ENCODE assay signal across 8 mouse cellular contexts in the genomic region with DNA sequence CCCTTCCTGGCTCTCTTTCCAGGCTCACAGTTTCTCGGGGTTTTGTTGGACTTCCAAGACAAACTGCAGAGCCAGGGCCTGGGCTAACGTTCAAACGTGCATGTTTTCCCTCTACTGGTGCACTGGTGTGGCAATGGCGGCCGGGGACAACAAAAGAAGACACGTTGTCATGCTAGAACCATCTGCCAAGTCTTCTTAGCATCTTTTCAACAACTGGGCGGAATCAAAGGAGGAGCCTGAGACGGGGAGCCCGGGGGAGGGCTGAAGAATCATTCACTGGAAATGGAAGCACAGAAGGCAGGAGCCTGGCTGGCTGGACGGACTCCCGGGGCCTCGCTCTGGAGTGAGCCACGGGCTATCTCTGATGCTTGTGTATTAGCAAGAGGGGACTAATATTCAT. TPM values are rescaled to one million over a fixed set of nuclear protein-coding genes. Genes with fewer than 3 reads are reported as not detected.
DNase-seq lines count a peak whose midpoint lies in the region; ATAC-seq and TF ChIP-seq lines count a peak whose summit lies in the region.

No protein-coding gene starts in this region.

- no peak overlapping the region for H3K27ac ChIP-seq in embryonic facial prominence, embryonic 14.5 days (replicated peaks; ENCODE audit: low read depth, low read length)
- no peak overlapping the region; the same call in 1 of the 2 replicates for H3K27ac ChIP-seq in embryonic facial prominence, embryonic 10.5 days (replicated peaks)
- H3K27ac ChIP-seq in ES-E14 (ENCODE audit: insufficient read depth, low read depth, low read length, poor library complexity, severe bottlenecking) = no peak overlapping the region
- H3K27ac ChIP-seq in forebrain, postnatal 0 days (ENCODE audit: low read depth, low read length) = 0 out of 2 replicates have a peak overlapping the region, but pooled peaks have one; percentile 21

- no peak for ATAC-seq in embryonic facial prominence, embryonic 14.5 days (ENCODE audit: low read depth)
- ATAC-seq in forebrain, postnatal 0 days = peak; percentile 73

- H3K9ac ChIP-seq in embryonic facial prominence, embryonic 14.5 days (ENCODE audit: low read depth, low read length) = no peak overlapping the region
- peak overlapping the region; percentile 13; the same call in 1 of the 2 replicates for H3K9ac ChIP-seq in ES-E14 (ENCODE audit: insufficient read depth, low read depth, low read length, poor library complexity, severe bottlenecking)
- H3K9ac ChIP-seq in forebrain, postnatal 0 days = no peak overlapping the region

- H3K4me2 ChIP-seq in embryonic facial prominence, embryonic 14.5 days (ENCODE audit: low read depth, low read length) = no peak overlapping the region
- no peak overlapping the region for H3K4me2 ChIP-seq in forebrain, postnatal 0 days (ENCODE audit: low read depth)

- peaks cover 39% of the 10 kb centered on the region for H3K36me3 ChIP-seq in embryonic facial prominence, embryonic 14.5 days (ENCODE audit: control insufficient read depth, insufficient read depth, low read length)
- H3K36me3 ChIP-seq in embryonic facial prominence, embryonic 10.5 days (replicated peaks) = peaks cover 20% of the 10 kb centered on the region
- H3K36me3 ChIP-seq in ES-E14 (ENCODE audit: control insufficient read depth, insufficient read depth, low read length, poor library complexity, severe bottlenecking) = peaks cover 2% of the 10 kb centered on the region; the same call in 1 of the 2 replicates
- H3K36me3 ChIP-seq in forebrain, postnatal 0 days (ENCODE audit: insufficient read depth) = peaks cover 71% of the 10 kb centered on the region

- TF ChIP-seq CTCF in forebrain, postnatal 0 days (IDR thresholded peaks at IDR 0.05; ENCODE audit: low read depth) = no peak

- no peak overlapping the region for H3K4me3 ChIP-seq in embryonic facial prominence, embryonic 14.5 days (ENCODE audit: low read depth, low read length)
- H3K4me3 ChIP-seq in embryonic facial prominence, embryonic 10.5 days = no peak overlapping the region
- H3K4me3 ChIP-seq in ES-E14 (ENCODE audit: insufficient read depth in 1 of 2, low read depth in 1 of 2, low read length in 2 of 2, poor library complexity in 1 of 2, severe bottlenecking in 1 of 2) = no peak overlapping the region
- no peak overlapping the region for H3K4me3 ChIP-seq in forebrain, postnatal 0 days (ENCODE audit: low read depth, low read length)

- intact Hi-C loops in left cerebral cortex, postnatal 4 days (cut with DNase I) = no loop called here

- 57% methylated on average over 13 of the region's 13 CpGs for WGBS in embryonic facial prominence, embryonic 14.5 days
- WGBS in embryonic facial prominence, embryonic 10.5 days = 65% methylated on average over 13 of the region's 13 CpGs
- WGBS in forebrain, postnatal 0 days = 24% methylated on average over 13 of the region's 13 CpGs

- H3K9me3 ChIP-seq in embryonic facial prominence, embryonic 14.5 days (ENCODE audit: control insufficient read depth, low read length) = no peaks in the 10 kb centered on the region
- H3K9me3 ChIP-seq in embryonic facial prominence, embryonic 10.5 days = 0 out of 2 replicates have a peak, but pooled peaks cover 3% of the 10 kb centered on the region
- no peaks in the 10 kb centered on the region for H3K9me3 ChIP-seq in ES-E14 (ENCODE audit: control insufficient read depth, insufficient read depth, low read depth, low read length)
- no peaks in the 10 kb centered on the region for H3K9me3 ChIP-seq in forebrain, postnatal 0 days (ENCODE audit: low read length)

- no peaks in the 10 kb centered on the region for H3K4me1 ChIP-seq in embryonic facial prominence, embryonic 14.5 days (ENCODE audit: control insufficient read depth, insufficient read depth, low read length)
- peaks cover 4% of the 10 kb centered on the region; the same call in 1 of the 2 replicates for H3K4me1 ChIP-seq in embryonic facial prominence, embryonic 10.5 days
- H3K4me1 ChIP-seq in ES-E14 (ENCODE audit: control insufficient read depth in 2 of 2, insufficient read depth in 2 of 2, low read length in 2 of 2, poor library complexity in 1 of 2) = peaks cover 7 to 11% of the 10 kb centered on the region in 2 experiments; a peak in 2 of 4 replicates
- H3K4me1 ChIP-seq in forebrain, postnatal 0 days (ENCODE audit: insufficient read depth) = no peaks in the 10 kb centered on the region

- in situ Hi-C loops in ES-E14 (cut with MboI; ENCODE audit: low sequenced_read_pairs in 2 of 2, unreplicated experiment in 2 of 2) = no loop called here

- no peaks in the 10 kb centered on the region for H3K27me3 ChIP-seq in embryonic facial prominence, embryonic 14.5 days (replicated peaks; ENCODE audit: control insufficient read depth, insufficient read depth, low read length)
- H3K27me3 ChIP-seq in embryonic facial prominence, embryonic 10.5 days (replicated peaks; ENCODE audit: low read depth, poor library complexity, severe bottlenecking) = no peaks in the 10 kb centered on the region
- no peaks in the 10 kb centered on the region for H3K27me3 ChIP-seq in forebrain, postnatal 0 days (ENCODE audit: insufficient read depth, low read length)

- DNase-seq in embryonic facial prominence, embryonic 14.5 days (ENCODE audit: low spot score) = peak; percentile 36
- DNase-seq in embryonic facial prominence, embryonic 10.5 days (ENCODE audit: low spot score) = no peak
- DNase-seq in ES-E14 (ENCODE audit: low read depth, low spot score) = no peak
- DNase-seq in forebrain, postnatal 0 days = peak; percentile 40
- DNase-seq in left cerebral cortex, postnatal 4 days = peak; percentile 63
- DNase-seq in thymus, postnatal 14 days = no peak
- no peak for DNase-seq in spleen, postnatal 36 days (ENCODE audit: low spot score in 2 of 2)
- no peak for DNase-seq in thymus, postnatal 4 days

TF ChIP-seq in ES-E14, 5 proteins besides CTCF, POLR2A, EP300 and RAD21:
- TF ChIP-seq CHD2 (IDR thresholded peaks at IDR 0.05; ENCODE audit: low read depth, low read length) (no peak), MAFK (IDR thresholded peaks at IDR 0.05; ENCODE audit: insufficient read depth, low read depth, low read length) (no peak), ZC3H11A (IDR thresholded peaks at IDR 0.05; ENCODE audit: borderline replicate concordance, low read depth, low read length) (no peak), ZNF384 (IDR thresholded peaks at IDR 0.05; ENCODE audit: low read depth, low read length) (no peak), HCFC1 (IDR thresholded peaks at IDR 0.05; ENCODE audit: borderline replicate concordance, insufficient read depth, low read length) (no peak)

RNA-seq across cellular contexts. Expression of gene Atp9a, which starts 39.9 kb away (rescaled TPM):
- 28.7 and 29.1 TPM in 2 replicates for polyA plus RNA-seq in embryonic facial prominence, embryonic 14.5 days (2014; fragmentation: Nextera tagmentation; extraction: Ambion mirVana)
- 9.3 and 9.4 TPM in 2 replicates for polyA plus RNA-seq in embryonic facial prominence, embryonic 10.5 days (2016; fragmentation: Nextera tagmentation; extraction: Ambion mirVana)
- 41.5 and 84.5 TPM in 2 replicates for total RNA-seq in ES-E14 (2012; rRNA removed)
- 397 and 497 TPM in 2 replicates for total RNA-seq in forebrain, postnatal 0 days (2014; rRNA removed)
- polyA plus RNA-seq in forebrain, postnatal 0 days (2015; fragmentation: Nextera tagmentation; extraction: Ambion mirVana) = 124 and 143 TPM in 2 replicates
- 100 to 1,000 TPM; 448 to 467 TPM for total RNA-seq in left cerebral cortex, postnatal 4 days (2021)

Comparison
In these comparisons a context has a peak if more than half of its experiments do, and no peak if none do; other contexts are left out.
1. DNase-seq: peak in embryonic facial prominence, embryonic 14.5 days (single experiment), forebrain, postnatal 0 days (single experiment) and left cerebral cortex, postnatal 4 days (single experiment); none in embryonic facial prominence, embryonic 10.5 days (single experiment), ES-E14 (single experiment), thymus, postnatal 14 days (single experiment), spleen, postnatal 36 days (0 of 2) and thymus, postnatal 4 days (single experiment).